Mouse (Mus musculus) thymus, adult 2 months (tissue): ENCODE results near the gene H2al2a.

ENCODE experiments used
- CTCF ChIP-seq: fragments of 200-500 bp; IDR thresholded peaks from 2 replicates; pipeline ENCODE4 v1.5.1; 2012; ENCODE audit warnings: mild to moderate bottlenecking, control low read depth, low read length, moderate library complexity, borderline replicate concordance; ENCODE audit not compliant: control insufficient read depth, poor library complexity, insufficient read depth; ENCODE audit errors: extremely low read depth
- POLR2A ChIP-seq: fragments of 200-500 bp; IDR thresholded peaks from 2 replicates; pipeline ENCODE4 v1.6.1; 2012; ENCODE audit warnings: mild to moderate bottlenecking, low read length, control low read depth, moderate library complexity; ENCODE audit not compliant: control insufficient read depth, poor library complexity, insufficient read depth; ENCODE audit errors: extremely low read depth

DNA sequence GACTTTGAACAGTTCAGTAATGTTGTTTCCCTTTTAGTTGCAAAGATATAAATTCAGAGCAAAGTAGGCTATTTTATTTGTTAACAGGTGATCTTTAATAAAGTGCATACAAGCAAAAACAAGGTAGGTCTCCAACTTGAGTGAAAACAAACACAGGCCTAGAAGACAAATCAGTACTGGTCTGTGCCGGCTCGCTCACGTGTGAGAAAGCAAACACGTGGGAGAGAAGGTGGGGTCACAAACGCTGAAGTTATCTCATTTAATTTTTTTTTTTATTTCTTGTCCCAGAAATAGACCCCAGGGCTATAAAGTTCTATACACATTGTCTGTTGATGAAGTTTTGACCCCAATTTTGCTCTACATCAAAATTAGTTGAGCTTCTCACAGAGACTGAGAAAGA is 28.4 kb upstream of the H2al2a start:
- TF ChIP-seq POLR2A (no peak), CTCF (no peak)
